Mouse (Mus musculus) embryonic fibroblast, embryonic 13.5 days (primary cell): ENCODE data around the gene Coch.

ENCODE experiments used
- CTCF ChIP-seq: IDR thresholded peaks from 2 replicates; pipeline ENCODE4 v1.5.1; 2011; ENCODE audit warnings: mild to moderate bottlenecking, control low read depth, low read length, moderate library complexity, borderline replicate concordance; ENCODE audit not compliant: insufficient read depth
- POLR2A ChIP-seq: IDR thresholded peaks from 2 replicates; pipeline ENCODE4 v1.6.1; 2011; ENCODE audit warnings: low read depth, mild to moderate bottlenecking, control low read depth, low read length, moderate library complexity

- TF ChIP-seq CTCF (no peak), POLR2A (no peak)
These were observed 23.2 kb upstream of the Coch start for GRCm38 (mm10) chr12:51569944-51570343.
